Mouse (Mus musculus) bone marrow macrophage, adult 2 months (primary cell): ENCODE results near the gene Tfap2e.

Source experiments
- CTCF ChIP-seq: IDR thresholded peaks from 2 replicates; pipeline ENCODE4 v1.5.1; 2012; ENCODE audit warnings: low read depth, mild to moderate bottlenecking, low read length, moderate library complexity
- POLR2A ChIP-seq: IDR thresholded peaks from 2 replicates; pipeline ENCODE4 v1.6.1; 2012; ENCODE audit warnings: mild to moderate bottlenecking, low read depth, low read length, borderline replicate concordance

- TF ChIP-seq CTCF (no peak), POLR2A (no peak)
Measured at GRCm38 (mm10) chr4:126782512-126782911, 46.5 kb upstream of the Tfap2e start.
